Mouse (Mus musculus) neural tube, embryonic 15.5 days (tissue): ENCODE measurements at regions not wholly inside any gene's neighbourhood (a gene's known extent, or its start where the extent isn't known, plus 50 kb on each side); places are given as distances from the start of the nearest gene placed in this dataset.

Source experiments
- ATAC-seq: fragments of 200-750 bp; cut with Nextera tagmentation; 2 replicates; pipeline ENCODE4 v1.8.0; 2017; ENCODE audit warnings: mild to moderate bottlenecking, moderate TSS enrichment, moderate library complexity; ENCODE audit not compliant: low FRiP score
- H3K27ac ChIP-seq: fragments of 300-500 bp; sonication (generic); replicated peaks from 2 replicates; pipeline ENCODE4 v1.5.1; 2015; ENCODE audit warnings: mild to moderate bottlenecking, inconsistent platforms
- H3K27me3 ChIP-seq: fragments of 300-500 bp; sonication (generic); replicated peaks from 2 replicates; pipeline ENCODE4 v1.6.1; 2015; ENCODE audit warnings: inconsistent platforms
- H3K36me3 ChIP-seq: fragments of 300-500 bp; sonication (generic); 2 replicates; pipeline ENCODE4 v1.6.1; 2015; ENCODE audit warnings: inconsistent platforms
- H3K4me1 ChIP-seq: fragments of 300-500 bp; sonication (generic); 2 replicates; pipeline ENCODE4 v1.6.1; 2015; ENCODE audit warnings: inconsistent platforms
- H3K4me2 ChIP-seq: fragments of 300-500 bp; sonication (generic); 2 replicates; pipeline ENCODE4 v1.6.1; 2015; ENCODE audit warnings: inconsistent platforms, mild to moderate bottlenecking, moderate library complexity
- H3K4me3 ChIP-seq: fragments of 300-500 bp; sonication (generic); replicated peaks from 2 replicates; pipeline ENCODE4 v1.5.1; 2015; ENCODE audit warnings: mild to moderate bottlenecking, inconsistent platforms
- H3K9ac ChIP-seq: fragments of 300-500 bp; sonication (generic); replicated peaks from 2 replicates; pipeline ENCODE4 v1.6.1; 2015; ENCODE audit warnings: mild to moderate bottlenecking, inconsistent platforms
- H3K9me3 ChIP-seq: fragments of 300-500 bp; sonication (generic); replicated peaks from 2 replicates; pipeline ENCODE4 v1.6.1; 2016; ENCODE audit warnings: inconsistent platforms
- WGBS: fragments of 180-500 bp; shearing (Covaris S2); methylation state at CpG from one replicate; pipeline ENCODE4 v1.1.7; 2015; ENCODE audit warnings: mixed read lengths; 5-methylcytosine and 5-hydroxymethylcytosine counted together

- no peak overlapping the region for H3K4me2 ChIP-seq
- H3K4me3 ChIP-seq: no peak overlapping the region
- H3K4me1 ChIP-seq: no peaks in the 10 kb centered on the region
- H3K9ac ChIP-seq: no peak overlapping the region
- no peak overlapping the region for H3K27ac ChIP-seq
- ATAC-seq: no peak
- no peaks in the 10 kb centered on the region for H3K27me3 ChIP-seq
- H3K9me3 ChIP-seq: no peaks in the 10 kb centered on the region
- H3K36me3 ChIP-seq: no peaks in the 10 kb centered on the region
These were observed 440.1 kb upstream of the Apob start for GRCm38 (mm10) chr12:7537389-7537788.

GRCm38 (mm10) chr12:7543281-7543981 lies 434.0 kb upstream of the Apob start:
- no peaks in the 10 kb centered on the region for H3K4me1 ChIP-seq
- no peaks in the 10 kb centered on the region for H3K27me3 ChIP-seq
- ATAC-seq: no peak
- H3K9me3 ChIP-seq: no peaks in the 10 kb centered on the region
- no peak overlapping the region for H3K9ac ChIP-seq
- no peak overlapping the region for H3K4me3 ChIP-seq
- H3K27ac ChIP-seq: no peak overlapping the region
- H3K36me3 ChIP-seq: no peaks in the 10 kb centered on the region
- WGBS: 51% methylated on average over 8 of the region's 8 CpGs
- H3K4me2 ChIP-seq: no peak overlapping the region

- Histone ChIP-seq H3K36me3 (no peaks in the 10 kb centered on the region), H3K9ac (no peak overlapping the region), H3K27me3 (no peaks in the 10 kb centered on the region), H3K4me3 (no peak overlapping the region), H3K4me1 (no peaks in the 10 kb centered on the region), H3K9me3 (no peaks in the 10 kb centered on the region), H3K4me2 (no peak overlapping the region), H3K27ac (no peak overlapping the region)
- no peak for ATAC-seq
- 91% methylated on average over 1 of the region's 1 CpGs for WGBS
These were observed 428.7 kb upstream of the Apob start for GRCm38 (mm10) chr12:7548759-7549158.

GRCm38 (mm10) chr12:7560245-7560644 lies 417.2 kb upstream of the Apob start:
- no peak overlapping the region for H3K27ac ChIP-seq
- H3K4me2 ChIP-seq: no peak overlapping the region
- no peaks in the 10 kb centered on the region for H3K27me3 ChIP-seq
- peak; percentile 77 for ATAC-seq
- 54% methylated on average over 1 of the region's 1 CpGs for WGBS
- no peaks in the 10 kb centered on the region for H3K36me3 ChIP-seq
- no peaks in the 10 kb centered on the region for H3K9me3 ChIP-seq
- H3K9ac ChIP-seq: no peak overlapping the region
- H3K4me3 ChIP-seq: no peak overlapping the region
- no peaks in the 10 kb centered on the region for H3K4me1 ChIP-seq

- no peak for ATAC-seq
- H3K9me3 ChIP-seq: no peaks in the 10 kb centered on the region
- no peak overlapping the region for H3K4me3 ChIP-seq
- no peak overlapping the region for H3K4me2 ChIP-seq
- no peak overlapping the region for H3K27ac ChIP-seq
- no peaks in the 10 kb centered on the region for H3K4me1 ChIP-seq
- H3K9ac ChIP-seq: no peak overlapping the region
- 92% methylated on average over 2 of the region's 2 CpGs for WGBS
- H3K36me3 ChIP-seq: no peaks in the 10 kb centered on the region
- H3K27me3 ChIP-seq: no peaks in the 10 kb centered on the region
These were observed 401.4 kb upstream of the Apob start for GRCm38 (mm10) chr12:7576081-7576480.

- Histone ChIP-seq H3K36me3 (no peaks in the 10 kb centered on the region), H3K27me3 (no peaks in the 10 kb centered on the region), H3K4me3 (no peak overlapping the region), H3K4me1 (no peaks in the 10 kb centered on the region), H3K27ac (no peak overlapping the region), H3K9me3 (no peaks in the 10 kb centered on the region), H3K4me2 (no peak overlapping the region), H3K9ac (no peak overlapping the region)
- no peak for ATAC-seq
These were observed 389.9 kb upstream of the Apob start for GRCm38 (mm10) chr12:7587501-7587900.

- H3K9ac ChIP-seq: no peak overlapping the region
These were observed 366.0 kb upstream of the Apob start for GRCm38 (mm10) chr12:7611272-7612092.

GRCm38 (mm10) chr12:7636417-7637175 lies 340.9 kb upstream of the Apob start:
- ATAC-seq: no peak
- no peaks in the 10 kb centered on the region for H3K27me3 ChIP-seq
- WGBS: 58% methylated on average over 4 of the region's 4 CpGs
- H3K36me3 ChIP-seq: no peaks in the 10 kb centered on the region
- no peaks in the 10 kb centered on the region for H3K9me3 ChIP-seq
- no peak overlapping the region for H3K4me2 ChIP-seq
- H3K4me1 ChIP-seq: peaks cover 5% of the 10 kb centered on the region; the same call in 1 of the 2 replicates
- no peak overlapping the region for H3K4me3 ChIP-seq
- H3K27ac ChIP-seq: no peak overlapping the region
- no peak overlapping the region for H3K9ac ChIP-seq

More at GRCm38 (mm10) chr12:7611272-7612092, 366.0 kb upstream of the Apob start:
- H3K36me3 ChIP-seq: no peaks in the 10 kb centered on the region
- peak overlapping the region; percentile 37; the same call in 1 of the 2 replicates for H3K27ac ChIP-seq
- no peaks in the 10 kb centered on the region for H3K27me3 ChIP-seq
- peak; percentile 86 for ATAC-seq
- H3K4me2 ChIP-seq: no peak overlapping the region
- H3K4me3 ChIP-seq: no peak overlapping the region
- WGBS: 22% methylated on average over 3 of the region's 3 CpGs
- no peaks in the 10 kb centered on the region for H3K9me3 ChIP-seq
- H3K4me1 ChIP-seq: peaks cover 7% of the 10 kb centered on the region; the same call in 1 of the 2 replicates

GRCm38 (mm10) chr12:7637629-7638028 lies 339.8 kb upstream of the Apob start:
- ATAC-seq: no peak
- no peaks in the 10 kb centered on the region for H3K36me3 ChIP-seq
- H3K4me2 ChIP-seq: no peak overlapping the region
- no peak overlapping the region for H3K9ac ChIP-seq
- peaks cover 5% of the 10 kb centered on the region; the same call in 1 of the 2 replicates for H3K4me1 ChIP-seq
- no peaks in the 10 kb centered on the region for H3K9me3 ChIP-seq
- 42% methylated on average over 4 of the region's 4 CpGs for WGBS
- no peak overlapping the region for H3K27ac ChIP-seq
- H3K4me3 ChIP-seq: no peak overlapping the region
- H3K27me3 ChIP-seq: no peaks in the 10 kb centered on the region

GRCm38 (mm10) chr12:7650851-7651250 lies 326.6 kb upstream of the Apob start:
- Histone ChIP-seq H3K27ac (no peak overlapping the region), H3K9ac (no peak overlapping the region), H3K36me3 (no peaks in the 10 kb centered on the region), H3K4me2 (no peak overlapping the region), H3K9me3 (no peaks in the 10 kb centered on the region), H3K27me3 (no peaks in the 10 kb centered on the region), H3K4me3 (no peak overlapping the region), H3K4me1 (no peaks in the 10 kb centered on the region)
- ATAC-seq: no peak
- 93% methylated on average over 3 of the region's 3 CpGs for WGBS

GRCm38 (mm10) chr12:7662027-7662426 lies 315.4 kb upstream of the Apob start:
- 59% methylated on average over 3 of the region's 3 CpGs for WGBS
- no peak for ATAC-seq

More at GRCm38 (mm10) chr12:7662027-7662426, 315.4 kb upstream of the Apob start:
- H3K4me2 ChIP-seq: no peak overlapping the region
- no peak overlapping the region for H3K4me3 ChIP-seq
- no peaks in the 10 kb centered on the region for H3K27me3 ChIP-seq
- no peaks in the 10 kb centered on the region for H3K36me3 ChIP-seq
- H3K9ac ChIP-seq: no peak overlapping the region
- H3K27ac ChIP-seq: no peak overlapping the region
- no peaks in the 10 kb centered on the region for H3K9me3 ChIP-seq
- H3K4me1 ChIP-seq: no peaks in the 10 kb centered on the region
